Mouse (Mus musculus) spleen, adult 2 months (tissue): Measurements from ENCODE around the gene Foxo3.

Experiments used
- CTCF ChIP-seq: fragments of 200-500 bp; IDR thresholded peaks from 2 replicates; pipeline ENCODE4 v1.5.1; 2011; ENCODE audit warnings: mild to moderate bottlenecking, inconsistent platforms; ENCODE audit not compliant: insufficient read depth, insufficient read length, insufficient replicate concordance; ENCODE audit errors: extremely low read depth
- POLR2A ChIP-seq: fragments of 200-500 bp; IDR thresholded peaks from 2 replicates; pipeline ENCODE4 v1.6.1; 2011; ENCODE audit warnings: low read depth, low read length, inconsistent platforms

DNA sequence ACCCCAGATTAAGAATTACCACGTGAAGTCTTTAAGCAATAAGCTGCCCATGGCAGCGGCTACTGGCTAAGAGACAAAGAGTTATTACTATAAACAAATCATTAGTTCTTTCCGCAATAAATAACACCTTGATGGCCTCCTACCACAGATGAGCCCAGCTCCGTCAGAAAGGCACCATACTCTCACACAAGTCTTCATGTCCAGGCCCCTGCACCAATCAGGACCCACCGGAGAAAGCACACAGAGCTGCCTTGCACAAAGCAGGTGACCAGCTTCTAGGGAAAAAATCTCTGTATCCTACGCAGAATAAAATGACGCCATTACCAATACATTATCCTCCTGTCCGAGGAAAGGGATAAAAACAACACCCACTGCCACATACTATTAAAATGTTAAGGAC lies 44.7 kb downstream of the Foxo3 start:
- TF ChIP-seq CTCF (no peak), POLR2A (no peak)
